Mouse (Mus musculus) subcutaneous adipose tissue, adult 2 months (tissue): Measurements from ENCODE around the gene Clic3. TPM values are rescaled to one million over a fixed set of nuclear protein-coding genes. Genes with fewer than 3 reads are reported as not detected.

ENCODE experiments used
- polyA plus RNA-seq: library from polyadenylated mRNA; depleted of rRNA; stranded (reverse); fragments of >200 nt; gene quantifications from 2 replicates; pipeline ENCODE4 v1.2.3, GENCODE M21; 2012; ENCODE audit warnings: low replicate concordance; rRNA removed

The Clic3 gene
- polyA plus RNA-seq = 1.8 and 3.2 TPM in 2 replicates

DNA sequence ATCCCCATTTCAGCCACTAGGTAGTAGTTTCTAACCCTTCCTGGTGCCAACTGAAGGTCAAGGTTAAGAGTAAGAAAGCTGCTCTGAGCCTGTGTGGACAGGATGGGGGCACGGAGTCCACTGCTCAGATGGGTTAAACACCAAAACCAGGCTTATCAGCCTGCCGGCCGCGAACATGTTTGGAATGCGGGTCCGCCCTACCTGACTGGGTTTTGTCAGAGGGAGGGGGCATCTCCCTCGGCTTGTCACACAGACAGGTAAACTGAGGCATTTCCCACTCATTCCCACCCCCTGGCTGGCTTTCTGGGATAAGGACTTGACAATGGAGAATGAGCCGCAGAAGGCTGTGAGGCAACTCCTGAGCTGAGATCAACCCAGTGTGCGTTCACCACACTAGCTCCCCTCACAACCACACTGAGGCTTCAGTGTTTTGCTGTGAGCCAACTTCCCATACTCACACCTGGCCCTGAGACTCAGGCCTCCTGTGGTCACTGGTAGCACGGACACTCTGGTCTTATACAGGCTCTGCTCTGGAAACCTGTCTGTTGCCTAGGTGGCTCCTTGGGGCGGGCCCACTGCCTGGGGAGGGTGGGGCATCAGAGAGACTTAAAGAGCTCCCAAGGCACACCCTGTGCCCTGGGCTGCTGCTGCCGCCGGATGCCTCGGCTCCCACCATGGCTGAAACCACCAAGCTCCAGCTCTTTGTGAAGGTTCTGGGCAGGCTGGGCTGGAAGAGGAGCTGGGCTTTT, at the start of gene Clic3:
Clic3 (plus strand) TSS at position 634 of the 749 bp plus-strand sequence.

DNA sequence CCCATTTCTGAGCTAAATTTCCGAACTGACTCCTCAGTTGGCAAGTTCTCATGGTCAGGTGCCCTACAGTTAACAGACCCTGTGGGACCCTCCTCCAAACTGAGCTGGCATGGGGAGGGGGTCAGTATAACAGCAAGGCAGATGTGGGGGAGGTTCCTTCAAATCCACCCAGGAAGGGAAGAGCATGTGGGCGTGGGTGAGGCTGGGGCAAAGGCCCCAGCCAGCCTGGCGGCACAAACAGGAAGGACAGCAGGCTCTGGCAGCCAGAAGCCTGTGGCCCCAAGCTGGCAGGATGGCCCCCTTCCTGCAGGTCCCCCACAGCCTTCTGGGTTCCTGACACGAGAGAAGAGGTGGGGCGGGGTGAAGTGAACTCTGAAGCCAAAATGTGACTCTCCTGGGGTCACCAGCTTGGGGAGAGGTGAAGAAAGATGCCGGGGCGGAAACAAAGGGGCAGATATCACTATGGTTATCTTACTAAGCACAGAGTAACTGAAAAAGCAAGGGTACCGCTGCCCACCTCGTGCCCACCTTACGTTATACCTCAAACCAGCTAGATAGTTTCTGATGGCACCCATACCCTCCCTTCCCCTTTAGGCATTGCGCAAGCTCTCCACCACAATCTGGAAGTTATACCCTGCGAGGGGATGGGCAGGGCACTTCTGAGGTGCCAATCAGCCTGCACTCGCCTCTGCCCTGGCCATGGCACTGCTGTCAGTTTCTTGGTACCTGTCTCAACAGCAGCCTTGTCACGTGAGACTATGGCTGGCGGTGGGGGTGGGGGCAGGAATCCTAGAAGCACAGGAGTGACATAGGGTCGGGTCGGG, 33.8 kb upstream of the Clic3 start, which contains the start of gene Fut7:
Fut7 (plus strand) TSS at position 681 of the 824 bp plus-strand sequence.

DNA sequence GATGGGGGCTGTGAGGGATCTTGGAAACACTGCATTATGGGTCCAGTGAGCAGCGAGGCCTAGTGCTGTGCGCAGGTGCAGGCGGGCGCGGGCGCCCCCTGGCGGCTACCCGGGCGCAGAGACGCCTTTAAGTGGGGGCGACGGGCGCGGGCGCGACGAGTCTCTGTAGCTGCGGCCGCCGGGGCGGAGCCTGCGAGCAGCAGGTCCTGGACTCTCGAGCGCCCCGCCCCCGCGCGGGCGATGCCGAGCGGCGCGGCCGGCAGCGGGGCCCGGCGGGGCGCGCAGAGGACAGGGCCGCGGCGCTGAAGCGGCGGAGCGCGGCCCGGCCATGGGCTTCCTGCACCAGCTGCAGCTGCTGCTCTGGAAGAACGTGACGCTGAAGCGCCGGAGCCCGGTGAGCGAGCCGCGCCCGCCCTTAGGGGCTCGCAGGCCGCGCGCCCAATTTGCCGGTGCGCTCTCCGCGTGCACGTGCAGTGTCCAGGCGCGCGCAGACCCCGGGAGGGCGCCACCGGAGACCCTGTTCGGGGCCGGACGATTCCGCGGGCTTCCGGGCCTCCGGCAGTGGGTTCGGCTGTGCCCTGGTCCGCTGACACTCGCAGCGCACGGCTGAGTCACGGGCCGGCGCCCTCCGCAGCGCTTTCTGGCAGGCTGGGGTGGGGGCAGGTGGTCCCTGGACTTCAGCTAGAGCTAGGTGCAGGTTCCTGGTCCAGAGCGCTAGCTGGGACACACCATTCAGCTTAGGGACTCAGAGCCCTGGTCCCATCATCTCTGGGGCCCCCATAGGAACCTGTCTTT, 28.0 kb upstream of the Clic3 start, which contains the start of gene Abca2:
Abca2 (plus strand) TSS at position 262 of the 795 bp plus-strand sequence.

DNA sequence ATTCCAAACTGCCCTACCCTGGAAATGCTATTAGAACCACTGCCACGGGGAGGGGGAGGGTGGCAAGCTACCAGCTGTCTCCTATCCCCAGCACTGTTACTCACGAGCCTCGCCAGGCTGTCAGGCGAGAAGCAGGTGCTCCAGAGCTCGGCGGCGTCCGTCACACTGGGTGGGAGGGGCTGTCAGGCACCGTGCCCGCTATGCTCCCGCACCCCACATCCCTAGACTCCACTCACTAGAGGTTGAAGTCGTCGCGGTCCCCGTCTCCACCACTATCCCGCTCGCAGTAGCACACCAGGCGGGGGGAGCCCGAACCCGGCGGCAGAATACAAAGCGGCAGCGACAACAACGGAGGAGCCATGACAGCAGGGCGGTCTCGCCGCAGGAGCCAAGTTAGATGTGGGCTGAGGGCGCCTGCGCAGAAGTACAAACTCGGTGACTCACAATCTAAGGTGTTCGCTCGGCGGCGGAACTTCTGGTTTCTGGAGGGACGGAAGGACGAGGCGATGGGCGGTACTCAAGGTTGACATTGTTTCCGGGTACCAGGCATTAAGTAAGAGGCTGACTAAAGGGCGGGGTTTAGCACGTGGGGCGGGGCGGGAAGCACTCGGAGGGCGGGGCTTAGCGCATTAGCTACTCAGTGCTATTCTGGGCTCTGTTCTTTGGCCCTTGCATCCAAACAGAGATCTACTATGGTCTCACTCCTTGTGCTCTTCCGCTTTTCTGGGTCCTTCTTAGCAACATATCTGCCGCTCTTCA, 4.1 kb downstream of the Clic3 start, which contains the start of gene Paxx:
Paxx (minus strand) TSS at position 544 of the 759 bp plus-strand sequence.

DNA sequence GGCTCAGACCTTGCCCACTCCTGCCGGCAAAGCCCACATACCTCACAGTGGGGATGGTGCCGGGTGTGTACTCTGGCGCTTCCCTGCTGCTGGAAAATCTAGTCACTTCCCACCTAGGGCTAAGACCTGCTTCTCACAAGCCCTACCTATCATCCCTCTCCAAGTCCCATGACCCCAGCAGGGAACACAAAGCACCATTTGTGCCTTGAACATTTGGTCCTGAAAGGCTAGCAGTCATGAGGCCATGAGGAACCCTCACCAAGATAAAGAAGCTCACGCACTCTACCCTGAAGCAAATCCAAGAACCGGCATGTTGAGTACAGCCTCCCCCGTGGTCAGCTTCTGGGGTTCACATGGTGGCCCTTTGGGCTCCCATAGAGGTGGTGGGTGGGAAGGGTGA, 13.3 kb downstream of the Clic3 start, which contains the start of gene Ptgds:
Ptgds (minus strand) TSS at position 78 of the 400 bp plus-strand sequence.

DNA sequence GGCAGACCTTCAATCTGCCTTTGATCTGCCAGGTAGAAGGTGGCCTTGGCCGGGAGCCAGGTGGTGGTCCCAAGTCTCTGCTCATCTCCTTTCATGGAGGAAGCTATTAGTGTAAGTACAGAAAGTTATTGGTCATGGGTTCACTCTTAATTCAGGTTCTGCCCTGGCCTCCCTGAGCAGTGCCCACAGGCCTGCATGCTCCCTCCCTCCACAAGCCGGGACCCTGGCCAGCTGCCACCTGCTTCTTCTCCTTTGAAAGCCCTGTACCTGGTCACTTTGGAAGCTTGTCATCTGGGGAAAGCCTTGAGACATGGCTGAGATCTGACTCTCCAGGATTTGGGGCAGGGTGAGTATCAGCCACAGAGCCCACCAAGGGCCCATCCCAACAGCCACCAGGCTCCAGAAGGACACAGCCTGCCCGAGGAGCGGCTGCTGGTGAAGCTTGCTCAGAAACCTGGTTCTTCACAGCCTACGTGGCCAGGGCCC, 36.9 kb downstream of the Clic3 start, which contains the start of gene Lcn12:
Lcn12 (minus strand) TSS at position 436 of the 486 bp plus-strand sequence.

DNA sequence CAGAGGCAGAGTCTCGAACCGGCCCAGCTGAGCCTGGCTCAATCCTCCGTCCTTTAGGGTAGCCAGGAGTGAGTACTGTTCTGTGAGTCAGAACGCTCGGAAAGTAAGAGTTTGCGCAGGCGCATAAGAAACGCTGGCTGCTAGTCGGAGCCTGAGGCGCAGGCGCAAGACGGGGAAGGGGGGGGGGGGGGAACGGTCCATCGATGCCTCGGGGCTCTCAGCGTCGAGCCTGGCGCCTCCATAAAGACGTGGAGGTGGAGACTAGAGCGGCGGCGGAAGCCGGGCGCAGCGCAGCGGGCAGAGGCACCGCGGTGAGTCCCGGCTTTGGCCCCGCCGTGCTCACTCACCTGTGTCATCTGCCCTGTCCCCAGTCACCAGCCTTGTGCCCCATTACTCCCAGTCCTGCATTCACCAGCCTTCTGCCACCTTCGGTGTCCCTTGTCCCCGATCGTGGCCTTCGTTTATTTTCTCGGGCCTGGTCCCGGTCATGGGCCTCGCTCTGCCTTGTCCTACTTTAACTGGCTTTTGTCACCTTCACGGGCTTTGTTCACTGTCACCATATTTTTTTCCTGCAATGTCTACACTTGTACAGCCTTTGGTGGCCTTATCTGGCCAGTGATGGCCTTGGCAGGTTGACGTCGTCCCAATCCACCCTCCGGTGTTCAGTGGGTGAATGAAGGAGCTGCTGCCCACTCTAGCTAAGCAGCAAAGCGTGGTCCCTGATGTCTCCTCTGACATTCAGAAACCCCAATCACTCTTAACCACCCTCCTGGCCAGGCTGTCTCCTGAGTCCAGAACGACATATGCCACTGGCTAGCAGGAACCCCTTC, 44.2 kb downstream of the Clic3 start, which contains the start of gene Fbxw5:
Fbxw5 (plus strand) TSS at position 175 of the 830 bp plus-strand sequence.

DNA sequence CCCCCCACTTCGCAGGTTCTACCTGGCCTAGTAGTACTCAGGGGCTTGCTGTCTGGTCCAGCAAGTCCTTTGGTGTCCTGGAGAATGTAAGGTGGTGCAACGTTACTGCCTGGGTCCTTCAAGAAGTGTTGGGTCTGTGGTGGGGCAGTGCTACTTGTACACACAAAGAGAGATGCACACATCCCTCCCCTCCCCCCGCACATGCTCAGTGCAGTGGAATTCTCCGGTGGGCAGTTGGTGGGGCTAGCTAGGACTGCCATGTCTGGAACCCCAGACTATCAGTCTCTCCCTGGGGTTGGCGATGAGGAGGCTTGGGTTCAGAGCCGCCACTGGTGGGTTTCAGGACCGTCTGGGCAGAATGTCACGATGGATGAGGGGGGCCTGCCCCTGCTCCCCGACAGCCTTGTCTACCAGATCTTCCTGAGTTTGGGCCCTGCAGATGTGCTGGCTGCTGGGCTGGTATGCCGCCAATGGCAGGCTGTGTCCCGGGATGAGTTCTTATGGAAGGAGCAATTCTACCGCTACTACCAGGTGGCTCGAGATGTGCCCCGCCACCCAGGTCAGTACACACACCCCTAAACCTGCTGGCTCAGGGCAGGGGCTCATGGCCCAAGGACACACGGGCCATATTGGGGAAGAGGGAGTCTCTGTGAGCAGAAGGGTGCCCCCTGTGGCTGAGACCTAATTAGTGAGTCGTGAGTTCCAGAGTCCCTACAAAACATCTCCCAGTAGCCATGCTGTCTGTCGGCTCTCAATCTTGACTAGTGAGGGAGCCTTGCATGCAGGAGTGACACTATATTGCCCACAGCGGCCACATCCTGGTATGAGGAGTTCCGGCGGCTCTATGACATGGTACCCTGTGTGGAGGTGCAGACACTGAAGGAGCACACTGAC, 45.2 kb downstream of the Clic3 start, which contains the start of gene C8g:
C8g (minus strand) TSS at position 127 of the 894 bp plus-strand sequence.

Other genes with a start within 250 kb of the Clic3 start
- gene Nelfb, start 245.3 kb upstream of the Clic3 start, polyA plus RNA-seq = 75.1 and 111 TPM in 2 replicates
- gene Stpg3, start 242.2 kb upstream of the Clic3 start, polyA plus RNA-seq = not detected in 2 replicates
- gene Fam166a, start 238.1 kb upstream of the Clic3 start, polyA plus RNA-seq = 0.10 and 0.34 TPM in 2 replicates
- gene Tubb4b, start 232.1 kb upstream of the Clic3 start, polyA plus RNA-seq = 485 and 490 TPM in 2 replicates
- not detected in 2 replicates for gene Slc34a3, start 222.5 kb upstream of the Clic3 start, polyA plus RNA-seq
- 0.10 TPM in 1 of 2 replicates, not detected in the other for gene Rnf224, start 220.1 kb upstream of the Clic3 start, polyA plus RNA-seq
- gene Rnf208, start 214.6 kb upstream of the Clic3 start, polyA plus RNA-seq = 1.3 and 10.6 TPM in 2 replicates
- 0.68 TPM in 1 of 2 replicates, not detected in the other for gene Cysrt1, start 214.4 kb upstream of the Clic3 start, polyA plus RNA-seq
- gene AL732309.1, start 210.0 kb upstream of the Clic3 start, polyA plus RNA-seq = 15.6 and 27.5 TPM in 2 replicates
- 57.1 and 66.0 TPM in 2 replicates for gene Tmem203, start 201.4 kb upstream of the Clic3 start, polyA plus RNA-seq
- gene Tprn, start 194.2 kb upstream of the Clic3 start, polyA plus RNA-seq = 11.4 and 33.2 TPM in 2 replicates
- gene Ssna1, start 184.4 kb upstream of the Clic3 start, polyA plus RNA-seq = 49.0 and 70.1 TPM in 2 replicates
- gene Anapc2, start 184.4 kb upstream of the Clic3 start, polyA plus RNA-seq = 155 and 178 TPM in 2 replicates
- not detected in 2 replicates for gene Tmem210, start 168.7 kb upstream of the Clic3 start, polyA plus RNA-seq
- gene Lrrc26, start 166.9 kb upstream of the Clic3 start, polyA plus RNA-seq = 0.13 and 4.6 TPM in 2 replicates
- gene Grin1, start 137.7 kb upstream of the Clic3 start, polyA plus RNA-seq = 0.09 and 0.18 TPM in 2 replicates
- 16.3 and 40.9 TPM in 2 replicates for gene Man1b1, start 124.5 kb upstream of the Clic3 start, polyA plus RNA-seq
- 61.1 and 76.0 TPM in 2 replicates for gene Dpp7, start 100.5 kb upstream of the Clic3 start, polyA plus RNA-seq
- 24.0 and 65.2 TPM in 2 replicates for gene Uap1l1, start 91.2 kb upstream of the Clic3 start, polyA plus RNA-seq
- 0.57 and 7.9 TPM in 2 replicates for gene Sapcd2, start 84.5 kb upstream of the Clic3 start, polyA plus RNA-seq
- gene Entpd2, start 61.0 kb upstream of the Clic3 start, polyA plus RNA-seq = 78.1 and 108 TPM in 2 replicates
- 272 and 300 TPM in 2 replicates for gene Npdc1, start 57.5 kb upstream of the Clic3 start, polyA plus RNA-seq
- 0.62 and 0.96 TPM in 2 replicates for gene Fut7, start 33.6 kb upstream of the Clic3 start, polyA plus RNA-seq
- 41.7 and 62.8 TPM in 2 replicates for gene Abca2, start 28.1 kb upstream of the Clic3 start, polyA plus RNA-seq
- gene Paxx, start 4.3 kb downstream of the Clic3 start, polyA plus RNA-seq = 79.2 and 84.7 TPM in 2 replicates
- gene Ptgds, start 13.2 kb downstream of the Clic3 start, polyA plus RNA-seq = 1.2 and 6.5 TPM in 2 replicates
- gene Lcn12, start 37.1 kb downstream of the Clic3 start, polyA plus RNA-seq = 0.33 TPM in 1 of 2 replicates, not detected in the other
- gene Fbxw5, start 43.9 kb downstream of the Clic3 start, polyA plus RNA-seq = 27.6 and 47.3 TPM in 2 replicates
- 5.9 and 7.9 TPM in 2 replicates for gene C8g, start 44.9 kb downstream of the Clic3 start, polyA plus RNA-seq
- gene Traf2, start 90.1 kb downstream of the Clic3 start, polyA plus RNA-seq = 13.9 and 22.5 TPM in 2 replicates
- gene Edf1, start 101.0 kb downstream of the Clic3 start, polyA plus RNA-seq = 127 and 142 TPM in 2 replicates
- gene Mamdc4, start 118.0 kb downstream of the Clic3 start, polyA plus RNA-seq = 1.8 and 5.5 TPM in 2 replicates
- 48.6 and 87.4 TPM in 2 replicates for gene Phpt1, start 118.4 kb downstream of the Clic3 start, polyA plus RNA-seq
- gene Ajm1, start 124.9 kb downstream of the Clic3 start, polyA plus RNA-seq = 0.37 and 2.6 TPM in 2 replicates
- 52.3 and 88.3 TPM in 2 replicates for gene Rabl6, start 151.7 kb downstream of the Clic3 start, polyA plus RNA-seq
- gene Ccdc183, start 160.8 kb downstream of the Clic3 start, polyA plus RNA-seq = not detected in 2 replicates
- 31.8 and 53.1 TPM in 2 replicates for gene Tmem141, start 165.2 kb downstream of the Clic3 start, polyA plus RNA-seq
- gene Fcna, start 171.2 kb downstream of the Clic3 start, polyA plus RNA-seq = 16.8 and 21.3 TPM in 2 replicates
- 0.64 and 5.5 TPM in 2 replicates for gene Lcn8, start 196.3 kb downstream of the Clic3 start, polyA plus RNA-seq
- gene Lcn5, start 201.1 kb downstream of the Clic3 start, polyA plus RNA-seq = 0.52 and 3.7 TPM in 2 replicates
- 0.78 TPM in 1 of 2 replicates, not detected in the other for gene Lcn6, start 219.9 kb downstream of the Clic3 start, polyA plus RNA-seq
- gene Lcn10, start 225.9 kb downstream of the Clic3 start, polyA plus RNA-seq = 0.24 and 0.62 TPM in 2 replicates
- not detected in 2 replicates for gene Obp2a, start 243.2 kb downstream of the Clic3 start, polyA plus RNA-seq
- gene Bmyc, start 249.9 kb downstream of the Clic3 start, polyA plus RNA-seq = 48.0 and 66.2 TPM in 2 replicates